Mouse (Mus musculus) erythroblast, embryonic 14.5 days (primary cell): Measurements from ENCODE around the gene Wdr5.

ENCODE experiments used
- GATA1 ChIP-seq: IDR thresholded peaks from 2 replicates; pipeline ENCODE4 v1.6.1; 2012; ENCODE audit warnings: low read length, inconsistent platforms, mixed read lengths
- TAL1 ChIP-seq: IDR thresholded peaks from 3 replicates; pipeline ENCODE4 v1.6.1; 2012; ENCODE audit warnings: low read length, inconsistent platforms, mixed read lengths

DNA sequence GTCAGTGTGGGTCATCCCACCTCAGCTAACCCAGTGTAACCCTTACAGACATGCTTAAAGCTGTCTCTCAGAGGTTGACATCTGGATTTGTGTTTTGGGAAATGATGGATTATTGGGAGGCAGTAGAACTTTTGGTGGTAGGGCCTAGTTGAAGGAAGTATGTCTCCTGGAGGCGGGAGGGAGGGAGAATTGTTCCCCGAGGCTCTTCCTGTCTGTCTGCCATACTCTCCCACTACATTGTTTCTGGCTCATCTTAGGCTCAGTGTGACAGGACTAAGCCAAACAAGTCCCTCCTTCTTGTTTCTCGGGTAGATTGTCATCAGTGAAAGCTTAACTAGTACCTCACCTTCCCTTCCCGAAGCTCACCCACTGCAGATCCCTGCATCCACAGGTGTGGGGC, 28.2 kb upstream of the Wdr5 start:
- TF ChIP-seq TAL1 (no peak), GATA1 (no peak)
